Mouse (Mus musculus) layer of hippocampus, postnatal 10 days (tissue): ENCODE data around the gene Kcnb1. TPM values are rescaled to one million over a fixed set of nuclear protein-coding genes. Genes with fewer than 3 reads are reported as not detected.

ENCODE experiments used
- DNase-seq, 2 experiments: peaks; one replicate each; pipeline ENCODE4 v3.0.0; 2021; ENCODE audit warnings: low spot score in 2 of 2
- total RNA-seq, 2 experiments: library from RNA; stranded (reverse); gene quantifications; 2 replicates each; pipeline ENCODE4 v1.2.3; 2021

Gene Kcnb1
- total RNA-seq, 2 experiments from 2014 or later = 57.1 to 59.2 TPM

DNA sequence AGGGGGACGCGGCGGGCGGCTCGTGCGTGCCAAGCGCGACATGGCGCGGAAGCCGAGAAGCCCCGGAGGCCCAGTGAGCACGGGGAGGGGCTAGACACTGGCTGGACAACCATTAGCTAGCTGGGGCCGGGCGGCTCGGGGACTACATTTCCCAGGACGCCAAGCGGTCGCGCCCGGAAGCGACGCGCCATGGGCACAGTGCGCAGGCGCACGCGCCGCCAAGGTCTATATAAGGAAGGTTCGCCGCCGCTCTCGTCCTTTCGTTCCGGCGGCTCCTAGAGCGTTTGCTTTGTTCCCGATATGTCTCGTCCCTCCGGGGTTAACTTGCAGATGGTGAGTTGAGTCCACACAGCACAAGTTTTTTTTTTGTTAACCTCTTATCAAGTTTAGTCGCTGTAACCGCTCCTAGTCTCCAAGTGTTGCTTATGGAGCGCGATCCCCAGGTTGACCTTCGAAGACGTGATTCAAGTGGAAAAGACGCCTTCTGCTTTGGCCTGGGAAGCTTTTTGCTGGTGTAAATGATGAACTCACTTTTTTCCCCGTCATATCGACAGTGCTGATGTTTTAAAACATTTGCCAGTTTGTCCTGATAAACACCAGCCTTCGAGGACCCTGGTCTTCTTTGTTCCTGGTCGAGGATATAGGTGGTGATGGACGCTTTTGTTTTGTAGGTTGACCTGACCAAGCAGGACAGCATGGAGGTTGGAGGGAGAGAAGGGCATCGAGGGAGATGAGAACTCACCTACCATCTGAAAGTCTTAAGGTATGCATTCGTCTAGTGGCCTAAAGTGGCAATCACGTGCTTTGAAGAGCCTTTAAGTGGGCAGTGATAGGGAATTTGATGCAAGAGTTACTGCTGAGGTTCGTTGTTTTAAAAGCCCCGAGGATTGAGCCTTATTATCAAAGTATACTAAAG lies 126.7 kb downstream of the Kcnb1 start, which contains the start of gene Znfx1:
TSS of gene Znfx1 (minus strand) at position 51 of the 916 bp plus-strand sequence.
- DNase-seq = peak; percentile 98 to 99

DNA sequence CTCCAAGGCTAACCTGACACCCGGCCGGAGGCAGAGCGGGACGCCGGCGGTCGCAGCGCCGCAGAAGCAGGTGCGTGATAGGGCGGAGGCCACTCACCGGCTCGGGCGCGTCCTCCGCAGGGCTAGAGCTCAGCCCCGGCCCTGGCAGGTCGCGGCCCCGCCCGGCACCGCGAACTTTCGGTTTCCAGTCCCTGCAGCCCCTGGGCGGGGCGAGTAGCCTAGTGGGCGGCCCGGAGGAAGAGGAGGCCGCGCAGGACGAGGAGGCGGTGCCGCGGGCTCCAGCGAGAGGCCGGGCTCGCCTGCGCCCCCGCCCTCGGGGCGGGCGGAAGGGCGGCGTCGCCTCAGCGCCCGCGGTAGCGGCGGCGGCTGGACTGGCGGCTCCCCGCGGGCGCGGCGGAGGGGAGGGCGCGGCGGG lies 127.5 kb downstream of the Kcnb1 start:
- DNase-seq = peak; percentile 76 to 88

DNA sequence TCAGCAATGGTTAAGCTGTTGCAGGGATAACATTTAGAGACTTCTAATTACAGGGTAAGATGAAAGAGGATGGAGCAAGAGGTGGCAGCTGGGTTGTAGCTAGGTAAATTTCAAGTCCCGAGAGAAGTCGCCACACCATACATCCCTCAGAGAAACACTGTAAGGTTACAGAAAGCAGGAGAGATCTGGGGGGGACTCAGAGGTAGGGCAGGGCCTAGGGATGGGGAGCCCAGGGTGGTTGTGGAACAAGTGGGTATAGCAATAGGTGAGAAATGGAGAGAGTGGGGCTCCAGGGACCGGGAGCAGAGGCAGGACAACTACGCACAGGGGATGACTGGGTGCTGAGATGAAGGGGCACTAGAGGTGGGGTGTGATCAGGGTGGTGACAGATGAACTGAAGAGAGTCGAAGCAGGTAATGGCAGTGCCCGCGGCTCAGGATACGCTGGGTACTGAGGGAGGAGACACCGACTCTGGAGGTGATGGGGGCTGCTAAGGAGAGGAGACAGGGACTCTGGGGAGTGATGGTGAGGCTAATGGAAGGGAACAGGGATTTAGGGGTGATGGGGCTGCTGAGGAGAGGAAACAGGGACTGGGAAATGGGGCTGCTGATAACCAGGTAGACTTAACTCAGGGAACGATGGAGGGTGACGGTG lies 128.4 kb downstream of the Kcnb1 start:
- DNase-seq = no peak

DNA sequence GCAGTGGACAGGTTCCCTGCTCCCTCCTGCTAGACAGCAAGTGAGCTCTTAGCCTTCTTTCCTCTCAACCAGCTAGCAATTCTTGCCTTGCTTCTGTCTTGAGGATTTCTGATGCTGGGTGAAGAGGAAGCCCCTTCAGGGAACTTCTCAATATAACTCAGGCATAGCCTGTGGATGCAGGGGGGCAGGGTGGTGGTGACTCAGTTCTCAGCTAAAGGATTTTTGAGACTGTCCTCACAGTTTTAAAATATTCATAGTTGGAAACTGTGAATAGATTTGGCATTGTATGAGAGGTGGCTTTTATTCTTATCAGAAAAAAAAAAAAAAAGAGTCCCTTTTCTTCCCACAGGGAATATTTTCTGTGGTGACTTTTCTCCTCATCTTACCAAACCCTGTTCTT lies 129.2 kb downstream of the Kcnb1 start:
- DNase-seq = no peak

DNA sequence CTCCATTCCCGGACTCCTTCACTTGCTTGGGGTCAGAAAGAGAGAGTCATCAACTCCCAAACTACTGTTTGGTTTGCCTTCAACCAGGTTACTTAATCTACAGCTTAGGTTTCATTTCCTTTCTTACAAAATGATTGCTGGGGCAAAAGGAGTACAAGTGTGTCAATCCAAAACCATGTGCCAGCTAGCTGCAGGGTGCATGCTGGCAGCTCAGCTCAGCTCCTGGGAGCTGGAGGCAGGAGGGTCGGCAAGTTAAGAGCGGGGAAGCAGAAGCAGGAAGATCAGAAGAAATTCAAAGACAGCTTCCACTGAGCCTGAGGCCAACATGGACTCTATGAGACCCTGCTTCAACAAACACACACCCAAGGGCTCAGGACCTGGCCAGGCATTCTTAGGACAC lies 129.6 kb downstream of the Kcnb1 start:
- no peak for DNase-seq

DNA sequence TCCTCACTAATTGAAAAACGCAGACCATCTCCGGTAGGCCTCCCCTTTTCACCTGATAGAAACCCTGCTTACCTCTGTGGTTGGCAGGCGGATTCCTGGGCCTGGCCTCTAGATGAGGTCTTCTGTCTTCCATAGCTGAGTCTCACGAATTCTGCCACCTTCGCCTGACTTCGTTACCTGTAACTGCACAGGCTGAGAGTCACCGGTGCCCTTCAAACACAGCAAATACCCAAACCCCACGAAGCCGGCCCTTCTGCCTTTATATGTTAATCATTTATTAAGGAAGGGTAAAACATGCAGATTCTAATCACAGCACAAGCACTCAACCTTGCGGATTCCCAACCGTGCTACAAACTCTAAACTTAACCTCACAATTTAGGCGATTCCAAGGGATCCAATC lies 130.0 kb downstream of the Kcnb1 start:
- DNase-seq = no peak

DNA sequence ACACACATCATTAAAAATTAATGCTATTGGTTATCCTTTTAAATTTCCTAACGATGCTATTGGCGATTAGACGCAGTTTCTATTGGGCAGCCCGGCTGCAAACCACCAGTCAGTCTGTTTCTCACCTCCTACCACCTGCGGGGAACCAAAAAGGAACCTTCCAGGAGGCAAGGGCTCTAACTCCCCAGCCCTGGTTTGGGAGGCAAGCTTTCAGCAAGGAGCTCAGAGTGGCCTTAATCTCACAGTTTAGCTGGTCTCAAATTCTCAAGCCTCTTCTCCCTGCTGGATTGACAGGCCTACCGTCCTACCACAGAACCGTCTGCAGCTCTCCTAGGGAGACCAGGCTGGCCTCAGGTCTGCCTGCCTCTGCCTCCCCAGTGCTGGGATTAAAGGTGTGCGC lies 130.4 kb downstream of the Kcnb1 start:
- no peak for DNase-seq

DNA sequence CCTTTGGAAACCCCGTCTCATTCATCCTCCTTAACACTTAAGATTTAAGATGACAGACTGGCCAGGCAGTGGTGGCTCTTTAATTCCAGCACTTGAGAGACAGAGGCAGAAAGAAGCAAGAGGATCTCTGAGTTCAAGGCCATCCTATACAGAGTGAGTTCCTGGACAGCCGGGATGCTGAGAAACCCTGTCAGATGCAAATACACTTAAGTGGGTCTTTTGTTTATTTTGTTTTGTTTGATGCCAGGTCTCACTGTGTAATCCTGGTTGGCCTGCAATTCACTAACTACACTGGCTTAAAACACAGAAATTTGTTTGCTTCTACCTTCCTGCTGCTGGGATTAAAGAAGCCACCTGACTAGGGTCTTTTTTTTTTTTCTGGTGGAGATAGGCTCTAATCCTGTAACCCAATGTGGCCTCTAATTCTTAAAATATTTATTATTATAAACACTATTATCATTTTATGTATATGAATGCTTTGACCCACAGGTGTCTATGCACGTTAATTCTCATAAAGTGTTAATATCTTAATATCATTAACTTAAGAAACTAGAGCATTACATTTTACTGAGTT lies 131.1 kb downstream of the Kcnb1 start:
- no peak for DNase-seq

DNA sequence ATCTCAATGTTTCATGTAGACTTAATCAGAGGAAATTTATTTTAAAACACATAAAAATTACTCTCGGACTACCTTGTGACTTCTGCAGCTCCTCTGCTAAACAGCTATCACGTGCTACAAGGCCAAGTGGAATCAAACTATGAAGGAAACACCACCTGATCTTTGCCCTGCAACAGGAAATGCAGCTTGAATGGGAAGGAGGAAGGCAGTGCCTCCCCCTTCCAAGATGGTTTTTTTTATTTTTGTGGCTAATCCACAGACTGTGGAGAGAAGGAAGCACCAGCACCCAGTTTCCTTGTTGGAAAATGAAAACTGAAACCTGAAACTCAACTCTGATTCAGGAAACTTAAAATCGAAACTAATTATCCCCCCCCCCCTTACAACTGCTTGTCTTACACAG lies 131.8 kb downstream of the Kcnb1 start:
- DNase-seq = no peak

DNA sequence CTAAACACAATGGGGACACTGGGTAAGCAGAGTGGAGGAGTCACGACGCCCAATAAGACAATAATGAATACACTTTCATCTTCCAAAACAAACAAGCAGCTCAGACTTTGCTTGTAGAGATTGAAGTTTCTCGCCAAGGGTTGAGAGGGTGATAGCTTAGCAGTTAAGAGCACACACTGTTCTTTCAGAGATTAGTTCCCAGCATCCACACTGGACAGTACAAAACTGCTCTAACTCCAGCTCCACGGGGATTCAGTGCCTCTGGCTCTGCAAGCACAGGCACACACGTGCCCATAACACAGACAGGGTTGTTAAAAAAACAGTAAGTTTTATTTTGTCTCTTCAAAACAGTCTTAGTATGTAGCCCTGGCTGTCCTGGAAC lies 133.0 kb downstream of the Kcnb1 start:
- no peak for DNase-seq

DNA sequence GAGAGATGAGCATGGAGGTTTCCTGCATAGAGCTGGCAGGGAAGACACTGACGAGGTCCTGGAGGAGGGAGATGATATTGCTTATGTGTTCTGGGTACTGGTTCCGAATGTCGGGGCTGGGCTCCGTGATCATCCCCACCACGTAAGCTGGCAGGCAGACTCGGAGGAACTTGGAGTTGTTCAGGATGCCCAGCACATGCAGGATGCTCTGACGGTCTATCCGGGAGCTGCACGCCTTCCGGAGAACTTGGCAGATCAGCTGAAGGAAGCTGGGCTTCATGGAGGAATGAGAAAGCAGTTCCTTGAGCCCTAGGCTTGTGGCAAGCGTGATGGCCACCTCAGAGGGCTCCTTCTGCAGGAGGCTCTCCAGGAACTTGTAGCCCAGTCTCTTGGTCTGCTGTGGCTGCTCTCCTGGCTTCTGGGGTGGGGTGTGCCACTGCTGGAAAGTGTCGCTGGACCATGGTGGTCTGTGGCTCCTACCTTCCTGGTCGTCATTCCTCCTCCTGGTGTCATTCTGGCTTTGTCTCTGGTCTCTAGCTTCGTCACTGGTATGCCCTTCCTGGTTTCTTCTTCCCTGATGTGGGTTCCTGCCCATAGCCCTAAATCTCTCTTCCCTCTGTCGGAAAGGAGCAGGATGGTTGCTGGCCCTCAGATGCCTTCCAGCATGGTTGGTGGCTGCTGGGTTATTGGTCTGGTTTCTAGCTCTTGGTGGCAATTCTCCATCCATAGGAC lies 133.6 kb downstream of the Kcnb1 start:
- no peak for DNase-seq

DNA sequence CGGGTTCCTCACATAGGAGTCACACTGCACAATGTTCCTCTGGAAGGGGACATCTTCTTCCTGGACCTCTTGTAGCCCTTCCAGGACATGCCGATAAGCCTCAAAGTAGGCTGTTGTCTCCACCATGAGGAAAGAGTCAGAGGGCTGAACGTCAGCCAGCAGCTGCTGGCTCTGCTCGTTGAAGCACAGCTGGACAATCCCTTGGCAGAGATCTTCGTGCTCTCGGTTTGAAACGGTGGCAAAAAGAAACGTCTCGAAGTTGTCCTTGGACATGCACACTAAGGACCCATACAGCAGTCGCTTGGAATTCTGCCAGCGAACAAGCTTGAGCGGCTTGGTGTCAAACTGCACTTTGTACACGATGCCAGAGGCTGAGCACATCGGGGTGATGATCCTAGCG lies 134.6 kb downstream of the Kcnb1 start:
- DNase-seq = no peak

DNA sequence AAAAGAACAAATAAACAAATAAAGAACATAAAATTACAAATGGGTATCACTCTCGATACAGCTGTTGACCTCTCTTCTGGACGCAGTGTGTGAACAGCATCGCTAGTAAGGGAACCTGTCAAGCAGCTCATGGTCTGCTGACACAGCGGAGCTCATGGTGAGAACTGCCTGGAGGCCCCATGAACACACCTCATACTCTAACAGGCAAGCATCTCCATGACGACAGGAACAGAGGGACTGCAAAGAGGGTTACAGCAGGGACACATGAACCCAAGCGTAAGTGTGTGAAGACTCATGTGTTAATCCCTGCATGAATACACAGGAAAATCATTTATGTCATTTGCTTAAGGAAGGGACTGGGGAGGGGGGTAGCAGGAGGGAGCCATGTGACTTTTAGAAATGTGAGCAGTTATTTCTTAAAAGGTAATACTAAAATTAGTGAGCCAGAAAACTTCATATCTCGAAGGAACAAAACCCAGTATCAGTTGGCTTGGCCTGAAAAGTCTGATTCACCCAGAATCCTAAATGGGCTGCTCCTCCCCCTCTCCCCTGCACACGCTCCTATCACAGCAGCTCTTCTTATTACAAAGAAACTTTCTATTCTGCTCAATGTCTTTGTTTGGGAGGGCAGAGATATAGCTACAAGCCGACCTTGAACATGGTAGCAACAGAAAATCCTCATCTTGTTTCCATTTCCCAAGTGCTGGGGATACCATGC lies 136.7 kb downstream of the Kcnb1 start:
- no peak for DNase-seq

DNA sequence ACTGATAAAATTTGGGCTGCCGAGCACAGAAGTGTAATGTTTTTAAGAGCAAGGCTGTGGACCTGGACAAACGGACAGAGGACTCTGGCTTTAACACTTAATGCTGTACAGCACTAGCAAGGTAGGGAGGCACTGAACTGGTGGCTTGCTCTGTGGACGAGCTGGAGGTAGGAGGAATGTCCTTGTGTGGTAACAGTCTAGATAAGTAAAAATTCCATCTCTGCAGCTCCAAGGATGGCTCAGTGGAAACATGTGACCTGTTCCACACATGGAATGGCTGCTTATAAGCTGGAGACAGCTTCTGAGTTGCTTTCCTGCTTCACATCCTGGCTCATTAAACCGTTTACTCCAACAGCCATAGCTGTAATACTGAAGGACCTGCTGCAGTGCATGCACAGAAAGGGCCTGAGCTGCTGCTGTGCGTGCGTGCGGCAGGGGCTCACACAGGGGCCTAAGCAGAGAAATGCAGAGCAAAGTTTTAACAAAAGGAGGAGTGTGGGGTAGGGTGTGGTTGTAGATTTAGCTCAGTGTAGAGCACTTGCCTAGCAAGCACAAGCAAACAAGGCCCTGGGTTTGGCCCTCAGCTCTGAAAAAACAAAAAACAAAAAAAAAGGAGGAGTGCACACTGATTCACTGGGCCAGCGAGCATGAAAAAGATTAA lies 141.1 kb downstream of the Kcnb1 start:
- DNase-seq = no peak

DNA sequence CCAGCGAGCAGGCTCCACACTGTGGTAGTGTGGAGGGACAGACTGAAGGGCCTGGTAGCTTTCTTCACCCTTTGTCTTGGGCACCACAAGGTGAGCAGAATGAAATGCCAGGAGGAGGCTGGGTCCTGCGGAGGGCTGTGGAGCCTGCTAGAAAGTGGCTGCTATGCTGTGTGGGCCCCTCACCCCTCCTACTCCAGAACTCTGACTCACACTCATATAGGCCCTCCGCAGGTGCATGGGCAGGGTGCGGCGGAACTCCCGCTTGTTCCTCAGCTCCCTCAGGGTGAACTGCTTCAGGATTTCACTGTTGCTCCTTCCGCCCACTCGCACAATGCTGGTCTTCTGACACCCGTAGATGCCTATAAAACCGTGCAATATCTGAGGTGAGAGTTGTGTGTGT lies 141.7 kb downstream of the Kcnb1 start:
- no peak for DNase-seq

Other genes starting within 250 kb of the Kcnb1 start
- 10 to 100 TPM; 75.7 to 79.5 TPM for gene Stau1, start 193.9 kb downstream of the Kcnb1 start, total RNA-seq
- gene Ddx27, start 175.0 kb downstream of the Kcnb1 start, total RNA-seq = 10 to 100 TPM; 34.8 to 36.1 TPM
- gene Znfx1, start 127.1 kb downstream of the Kcnb1 start, total RNA-seq = 10 to 100 TPM; 22.6 to 26.3 TPM
- 1 to 10 TPM; 2.3 to 2.8 TPM for gene Ptgis, start 50.4 kb upstream of the Kcnb1 start, total RNA-seq
- 10 to 100 TPM; 72.7 to 76.9 TPM for gene B4galt5, start 159.0 kb upstream of the Kcnb1 start, total RNA-seq
- gene Slc9a8, start 231.6 kb upstream of the Kcnb1 start, total RNA-seq = 10 to 100 TPM; 33.6 to 35.0 TPM